Mouse (Mus musculus) forebrain, embryonic 15.5 days (tissue): Measurements from ENCODE around the gene Ccdc85b. TPM values are rescaled to one million over a fixed set of nuclear protein-coding genes. Genes with fewer than 3 reads are reported as not detected.

Experiments used
- ATAC-seq: fragments of 200-750 bp; cut with Nextera tagmentation; replicated peaks from 2 replicates; pipeline ENCODE4 v1.8.0; 2017; ENCODE audit warnings: mild to moderate bottlenecking, moderate TSS enrichment, moderate library complexity
- H3K27ac ChIP-seq: fragments of 300-500 bp; sonication (generic); replicated peaks from 2 replicates; pipeline ENCODE4 v1.5.1; 2015; ENCODE audit warnings: mild to moderate bottlenecking, inconsistent platforms
- H3K27me3 ChIP-seq: fragments of 300-500 bp; sonication (generic); 2 replicates; pipeline ENCODE4 v1.6.1; 2015; ENCODE audit warnings: inconsistent platforms
- H3K36me3 ChIP-seq: fragments of 300-500 bp; sonication (generic); 2 replicates; pipeline ENCODE4 v1.6.1; 2015; ENCODE audit warnings: mild to moderate bottlenecking, inconsistent platforms
- H3K4me1 ChIP-seq: fragments of 300-500 bp; sonication (generic); 2 replicates; pipeline ENCODE4 v1.6.1; 2015; ENCODE audit warnings: inconsistent platforms
- H3K4me2 ChIP-seq: fragments of 300-500 bp; sonication (generic); replicated peaks from 2 replicates; pipeline ENCODE4 v1.6.1; 2015; ENCODE audit warnings: mild to moderate bottlenecking, inconsistent platforms
- H3K4me3 ChIP-seq: fragments of 300-500 bp; sonication (generic); 2 replicates; pipeline ENCODE4 v1.5.1; 2015; ENCODE audit warnings: mild to moderate bottlenecking, inconsistent platforms
- H3K9ac ChIP-seq: fragments of 300-500 bp; sonication (generic); replicated peaks from 2 replicates; pipeline ENCODE4 v1.6.1; 2015; ENCODE audit warnings: mild to moderate bottlenecking, inconsistent platforms
- H3K9me3 ChIP-seq: fragments of 300-500 bp; sonication (generic); 2 replicates; pipeline ENCODE4 v1.6.1; 2016; ENCODE audit warnings: inconsistent platforms
- WGBS: fragments of 180-500 bp; shearing (Covaris S2); methylation state at CpG from one replicate; pipeline ENCODE4 v1.1.7; 2015; ENCODE audit warnings: mixed read lengths; 5-methylcytosine and 5-hydroxymethylcytosine counted together
- polyA plus RNA-seq: library from polyadenylated mRNA; unstranded; fragments of >200 nt; fragmentation: Nextera tagmentation; extraction: Ambion mirVana; gene quantifications from 2 replicates; pipeline ENCODE4 v1.2.1, GENCODE M21; 2015

Ccdc85b gene
- polyA plus RNA-seq, 1 experiment from 2014 or later = 10.7 TPM

GRCm38 (mm10) chr19:5488878-5489571, 31.3 kb upstream of the Ccdc85b start:
- WGBS = under 1% methylated on average over 26 of the region's 26 CpGs
- Histone ChIP-seq H3K27me3 (no peaks in the 10 kb centered on the region), H3K4me1 (peaks cover 50% of the 10 kb centered on the region), H3K4me3 (peak overlapping the region; percentile 61), H3K36me3 (peaks cover 32% of the 10 kb centered on the region), H3K9ac (peak overlapping the region; percentile 47), H3K4me2 (peak overlapping the region; percentile 88), H3K27ac (peak overlapping the region; percentile 99), H3K9me3 (no peaks in the 10 kb centered on the region)
- peak; percentile 77 for ATAC-seq

DNA sequence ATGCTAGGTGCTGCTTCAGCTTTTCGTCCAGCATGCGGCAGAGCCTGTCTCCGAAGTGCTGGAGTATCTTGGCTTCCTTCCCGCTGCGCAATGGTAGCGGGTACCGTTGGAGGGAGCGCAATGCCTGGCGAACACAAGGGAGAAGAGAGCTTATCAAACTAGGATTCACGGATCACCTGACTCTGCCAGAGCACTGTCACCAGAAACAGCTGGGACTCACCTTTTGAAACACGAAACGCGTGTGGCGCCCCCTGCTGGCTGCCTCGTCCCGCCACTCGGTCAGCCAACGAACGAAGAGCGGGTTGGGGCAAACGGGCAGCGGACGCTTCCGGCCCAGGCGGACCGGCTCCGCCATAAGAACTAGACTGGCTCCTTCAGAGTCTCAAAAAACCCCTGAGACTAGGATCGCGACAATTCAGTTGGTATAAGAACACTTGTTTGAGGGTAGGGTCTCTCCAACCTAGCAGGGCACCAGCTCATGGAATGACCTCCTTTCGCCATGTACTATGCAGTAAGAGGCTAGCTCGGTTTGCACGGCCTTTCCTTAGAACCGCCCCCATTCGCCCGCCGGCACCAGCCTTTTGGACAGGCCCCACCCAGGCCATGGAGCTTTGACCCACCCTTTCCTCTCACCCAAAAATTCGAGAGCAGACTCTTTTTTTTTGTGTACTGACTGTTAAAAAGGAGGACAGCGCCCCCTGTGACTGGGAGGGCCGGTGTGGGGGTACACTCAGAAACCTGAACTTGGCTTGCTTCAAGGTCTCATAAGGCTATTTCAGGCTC, 30.3 kb upstream of the Ccdc85b start, which contains the start of gene Mus81:
Mus81 (minus strand) TSS at position 635 of the 783 bp plus-strand sequence.
- ATAC-seq = peak; percentile 49
- Histone ChIP-seq H3K9me3 (no peaks in the 10 kb centered on the region), H3K27ac (peak within 1 kb of the TSS; percentile 99), H3K36me3 (peaks cover 32% of the 10 kb centered on the region), H3K4me1 (peaks cover 46% of the 10 kb centered on the region), H3K27me3 (no peaks in the 10 kb centered on the region), H3K9ac (peak within 1 kb of the TSS; percentile 67), H3K4me3 (peak within 1 kb of the TSS; percentile 61), H3K4me2 (peak within 1 kb of the TSS; percentile 88)
- WGBS = under 1% methylated on average over 39 of the region's 39 CpGs

- no peak overlapping the region for H3K9ac ChIP-seq
- no peak overlapping the region for H3K27ac ChIP-seq
- no peak overlapping the region for H3K4me2 ChIP-seq
- H3K4me3 ChIP-seq = peak overlapping the region; percentile 61
- peaks cover 36% of the 10 kb centered on the region for H3K36me3 ChIP-seq
- H3K9me3 ChIP-seq = no peaks in the 10 kb centered on the region
- WGBS = 91% methylated on average over 4 of the region's 4 CpGs
- H3K27me3 ChIP-seq = no peaks in the 10 kb centered on the region
- no peak for ATAC-seq
- peaks cover 34% of the 10 kb centered on the region for H3K4me1 ChIP-seq
Measured at GRCm38 (mm10) chr19:5486771-5487170, 29.1 kb upstream of the Ccdc85b start.

GRCm38 (mm10) chr19:5486286-5486685, 28.6 kb upstream of the Ccdc85b start:
- Histone ChIP-seq H3K27ac (no peak overlapping the region), H3K4me2 (no peak overlapping the region), H3K4me1 (peaks cover 31% of the 10 kb centered on the region), H3K36me3 (peaks cover 37% of the 10 kb centered on the region), H3K27me3 (no peaks in the 10 kb centered on the region), H3K9ac (no peak overlapping the region), H3K9me3 (no peaks in the 10 kb centered on the region), H3K4me3 (no peak overlapping the region)
- ATAC-seq = no peak
- 88% methylated on average over 8 of the region's 8 CpGs for WGBS

GRCm38 (mm10) chr19:5485821-5486220, 28.1 kb upstream of the Ccdc85b start:
- no peaks in the 10 kb centered on the region for H3K9me3 ChIP-seq
- H3K9ac ChIP-seq = no peak overlapping the region
- no peak for ATAC-seq
- no peak overlapping the region for H3K4me3 ChIP-seq
- 96% methylated on average over 7 of the region's 7 CpGs for WGBS
- H3K36me3 ChIP-seq = peaks cover 37% of the 10 kb centered on the region
- H3K27ac ChIP-seq = no peak overlapping the region
- H3K4me2 ChIP-seq = no peak overlapping the region
- no peaks in the 10 kb centered on the region for H3K27me3 ChIP-seq
- H3K4me1 ChIP-seq = peaks cover 31% of the 10 kb centered on the region

GRCm38 (mm10) chr19:5485371-5485770, 27.7 kb upstream of the Ccdc85b start:
- Histone ChIP-seq H3K36me3 (peaks cover 37% of the 10 kb centered on the region), H3K4me2 (no peak overlapping the region), H3K27me3 (no peaks in the 10 kb centered on the region), H3K9me3 (no peaks in the 10 kb centered on the region), H3K4me3 (no peak overlapping the region), H3K9ac (no peak overlapping the region), H3K27ac (no peak overlapping the region), H3K4me1 (peaks cover 31% of the 10 kb centered on the region)
- ATAC-seq = no peak
- WGBS = 91% methylated on average over 8 of the region's 8 CpGs

DNA sequence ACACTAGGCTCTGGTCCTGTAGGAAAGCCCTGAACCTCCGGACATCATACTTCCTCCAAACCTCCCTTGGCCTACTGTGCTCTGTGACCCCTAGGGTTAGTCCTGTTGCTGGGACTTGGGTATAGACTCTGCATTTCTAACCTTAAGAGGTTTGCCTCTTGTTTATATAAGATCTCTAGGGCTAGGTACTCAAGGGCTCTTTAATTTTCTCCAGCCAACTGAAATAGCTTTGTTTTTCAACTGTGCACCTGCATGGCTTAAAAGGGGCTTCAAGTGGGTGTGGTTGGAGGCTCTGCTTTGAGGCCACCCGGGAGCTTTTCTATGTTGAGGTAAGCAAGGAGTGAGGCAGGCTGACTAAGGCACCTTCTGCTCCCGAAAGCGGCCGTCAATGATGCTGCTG, 26.8 kb upstream of the Ccdc85b start:
- H3K27me3 ChIP-seq = no peaks in the 10 kb centered on the region
- peaks cover 25% of the 10 kb centered on the region for H3K4me1 ChIP-seq
- H3K4me3 ChIP-seq = no peak overlapping the region
- no peak overlapping the region for H3K4me2 ChIP-seq
- peaks cover 37% of the 10 kb centered on the region for H3K36me3 ChIP-seq
- no peak overlapping the region for H3K9ac ChIP-seq
- no peaks in the 10 kb centered on the region for H3K9me3 ChIP-seq
- no peak overlapping the region for H3K27ac ChIP-seq
- 95% methylated on average over 5 of the region's 5 CpGs for WGBS
- ATAC-seq = no peak

DNA sequence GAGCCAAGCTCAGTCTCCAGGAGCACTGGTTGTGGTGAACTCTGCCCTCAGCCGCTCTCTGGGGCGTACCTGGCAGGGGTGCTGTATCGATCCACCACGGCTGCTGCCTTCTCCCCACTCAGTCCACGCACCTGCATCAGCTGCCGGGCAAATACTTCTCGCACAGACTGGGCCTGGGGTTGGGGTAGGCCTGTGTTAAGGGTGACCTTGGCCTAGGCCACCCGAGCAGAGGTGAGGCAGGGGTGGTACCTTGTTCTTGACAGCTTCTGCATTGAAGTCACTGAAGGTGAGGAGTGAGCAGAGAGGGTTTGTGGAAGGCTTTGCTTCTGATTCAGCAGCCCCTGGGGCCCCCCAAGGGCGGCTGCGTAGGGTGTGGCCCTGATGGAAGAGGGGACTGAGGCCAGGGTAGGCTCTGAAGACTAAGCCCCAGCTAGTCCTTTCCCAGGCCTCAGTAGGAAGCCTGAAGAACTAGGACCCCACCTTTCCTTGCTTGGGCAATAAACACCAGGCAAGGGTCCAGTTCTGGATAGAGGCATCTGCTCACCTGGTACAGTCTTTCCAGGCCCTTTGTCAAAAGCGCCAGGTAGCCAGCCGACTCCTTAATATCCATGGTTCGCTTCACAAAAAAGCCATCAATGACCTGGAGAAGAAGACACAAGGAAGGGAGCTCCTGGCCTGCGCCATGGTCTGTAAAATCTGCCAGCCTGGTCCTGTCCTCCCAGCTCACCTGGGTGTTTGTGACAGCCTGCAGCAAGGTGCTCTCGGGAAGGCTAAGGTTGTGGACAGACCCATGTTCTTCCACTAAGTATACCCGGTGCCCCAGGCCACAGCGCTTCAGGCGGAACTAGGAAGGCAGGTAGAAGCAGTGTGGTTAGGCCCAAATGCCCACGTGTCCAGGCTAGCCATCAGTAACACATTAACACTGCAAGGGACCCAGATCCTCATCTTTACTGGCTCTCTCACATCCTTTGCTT, 26.0 kb upstream of the Ccdc85b start:
- Histone ChIP-seq H3K27ac (no peak overlapping the region), H3K4me1 (peaks cover 17% of the 10 kb centered on the region), H3K27me3 (no peaks in the 10 kb centered on the region), H3K36me3 (peaks cover 37% of the 10 kb centered on the region), H3K4me2 (no peak overlapping the region), H3K9ac (no peak overlapping the region), H3K4me3 (no peak overlapping the region), H3K9me3 (no peaks in the 10 kb centered on the region)
- WGBS = 95% methylated on average over 19 of the region's 19 CpGs
- ATAC-seq = no peak

- Histone ChIP-seq H3K36me3 (peaks cover 37% of the 10 kb centered on the region), H3K27me3 (no peaks in the 10 kb centered on the region), H3K4me2 (no peak overlapping the region), H3K27ac (no peak overlapping the region), H3K4me3 (no peak overlapping the region), H3K4me1 (no peaks in the 10 kb centered on the region), H3K9ac (no peak overlapping the region), H3K9me3 (no peaks in the 10 kb centered on the region)
- 93% methylated on average over 10 of the region's 10 CpGs for WGBS
- no peak for ATAC-seq
Measured at GRCm38 (mm10) chr19:5481398-5481797, 23.7 kb upstream of the Ccdc85b start.

GRCm38 (mm10) chr19:5480016-5480415, 22.3 kb upstream of the Ccdc85b start:
- H3K4me1 ChIP-seq = peaks cover 10% of the 10 kb centered on the region
- H3K36me3 ChIP-seq = peaks cover 32% of the 10 kb centered on the region
- H3K9me3 ChIP-seq = no peaks in the 10 kb centered on the region
- ATAC-seq = no peak
- H3K27ac ChIP-seq = no peak overlapping the region
- H3K4me3 ChIP-seq = no peak overlapping the region
- no peaks in the 10 kb centered on the region for H3K27me3 ChIP-seq
- H3K4me2 ChIP-seq = no peak overlapping the region
- H3K9ac ChIP-seq = no peak overlapping the region
- 90% methylated on average over 10 of the region's 10 CpGs for WGBS

GRCm38 (mm10) chr19:5477668-5478300, 20.1 kb upstream of the Ccdc85b start:
- no peak overlapping the region for H3K4me2 ChIP-seq
- peaks cover 26% of the 10 kb centered on the region for H3K4me1 ChIP-seq
- H3K27me3 ChIP-seq = no peaks in the 10 kb centered on the region
- H3K9me3 ChIP-seq = no peaks in the 10 kb centered on the region
- no peak overlapping the region for H3K27ac ChIP-seq
- peaks cover 11% of the 10 kb centered on the region for H3K36me3 ChIP-seq
- WGBS = 89% methylated on average over 18 of the region's 18 CpGs
- H3K9ac ChIP-seq = no peak overlapping the region
- no peak for ATAC-seq
- H3K4me3 ChIP-seq = no peak overlapping the region
